Mouse (Mus musculus): ENCODE data around the gene Dusp12.

Gene Dusp12

DNA sequence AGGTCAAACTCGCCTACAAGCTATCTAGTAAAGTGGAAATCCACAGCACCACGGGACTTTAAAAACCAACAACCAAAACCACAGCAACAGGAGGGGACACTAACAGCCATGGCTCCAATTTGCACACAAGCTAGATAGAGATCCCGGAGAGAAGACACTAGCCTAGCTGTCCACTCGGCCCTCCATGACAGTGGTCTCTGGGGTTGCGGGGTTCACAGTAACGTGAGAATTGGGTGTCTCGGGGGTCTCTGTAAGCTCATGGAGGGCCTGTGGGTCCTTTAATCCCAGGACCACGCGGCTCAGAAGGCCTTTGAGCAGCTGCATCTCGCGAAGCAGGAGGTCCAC is 21.7 kb upstream of the Dusp12 start:
- POLR2A ChIA-PET, result interaction anchor here in 3 of 4 experiments (0.6 to 2.5 kb wide), 19 partner anchors 10 to 90 kb away, joined by 3 to 19 read pairs (median 4); partner anchors contain the start of gene Atf6 (in 1 of the 3)
- CTCF ChIA-PET, result interaction anchor here (0.6 to 3.8 kb wide), 11 partner anchors 12 to 846 kb away, joined by 3 to 21 read pairs (median 4); no protein-coding TSS in a partner anchor

DNA sequence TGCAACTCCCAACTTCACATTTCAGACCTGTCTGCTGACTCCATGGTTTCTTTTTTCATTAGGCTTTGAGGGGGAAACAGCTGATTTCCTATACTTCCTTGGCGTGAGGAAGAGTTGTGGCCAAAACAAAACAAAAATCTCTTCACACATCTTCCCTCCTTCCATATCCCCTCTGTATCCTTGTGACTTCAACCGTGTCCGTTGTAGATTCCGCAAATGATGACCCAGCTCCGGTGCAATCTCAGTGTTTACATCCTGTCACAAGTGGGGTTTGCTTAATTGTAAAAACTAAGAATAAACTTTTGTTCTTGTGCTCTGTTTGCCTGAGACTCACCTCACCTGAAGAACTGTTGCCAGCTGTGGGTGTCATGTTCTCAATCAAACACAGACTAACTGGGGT is 18.1 kb upstream of the Dusp12 start:
- POLR2A ChIA-PET, result interaction anchor here in 2 of 4 experiments (1.0 to 1.1 kb wide), 2 partner anchors 8 to 18 kb away, joined by 3 read pairs; partner anchors contain the start of gene Dusp12 (in 1 of the 2)
- CTCF ChIA-PET, result interaction anchor here in 1 of 4 experiments (3.8 kb wide), 1 partner anchor 90 kb away, joined by 71 read pairs; no protein-coding TSS in a partner anchor

DNA sequence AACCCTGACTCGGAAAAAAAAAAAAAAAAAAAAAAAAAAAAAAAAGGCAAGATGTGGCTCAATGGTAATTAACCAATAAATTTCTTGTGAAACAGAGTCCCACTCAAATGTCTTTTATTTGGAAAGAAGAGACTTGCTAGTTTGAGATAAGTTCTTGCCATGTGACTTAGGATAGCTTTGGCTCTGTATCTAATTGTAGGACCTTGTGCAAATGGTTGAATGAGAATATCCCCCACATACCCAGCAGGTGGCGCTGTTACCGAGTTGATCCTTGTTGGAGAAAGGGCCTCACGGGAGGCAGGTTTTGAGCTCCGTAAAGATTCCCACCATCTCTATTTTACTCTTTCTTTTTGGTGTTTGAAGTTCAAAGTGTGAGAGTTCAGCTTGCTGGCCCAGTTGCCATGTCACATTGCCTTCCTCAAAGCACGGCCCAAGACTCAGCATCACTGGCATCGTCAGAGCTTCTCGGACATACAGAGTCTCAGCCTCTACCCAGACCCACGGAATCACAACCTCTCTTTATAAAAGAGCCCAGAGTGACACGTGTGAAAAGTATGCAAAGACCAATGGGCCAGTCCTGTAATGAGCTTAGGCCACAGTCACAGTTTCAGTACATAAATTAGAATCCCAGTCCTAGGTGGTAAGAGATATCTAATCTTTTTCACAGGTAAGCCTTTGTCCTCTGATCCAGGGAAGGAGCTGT is 16.3 kb upstream of the Dusp12 start:
- ChIA-PET CTCF (interaction anchor here (0.6 to 3.8 kb wide), 93 partner anchors 8 to 601 kb away, joined by 3 to 71 read pairs (median 5); partner anchors contain the start of genes Dusp12 (in 3 of the 4), Gm26620 (in 3 of the 4), Atf6 (in 1 of the 4) and Fcrla (in 1 of the 4)), POLR2A (interaction anchor here (0.6 to 2.2 kb wide), 27 partner anchors 9 to 443 kb away, joined by 3 to 12 read pairs (median 5); partner anchors contain the start of genes Dusp12 (in 3 of the 4), Atf6 (in 2 of the 4), Gm26620 (in 2 of the 4) and Fcgr2b (in 1 of the 4))

DNA sequence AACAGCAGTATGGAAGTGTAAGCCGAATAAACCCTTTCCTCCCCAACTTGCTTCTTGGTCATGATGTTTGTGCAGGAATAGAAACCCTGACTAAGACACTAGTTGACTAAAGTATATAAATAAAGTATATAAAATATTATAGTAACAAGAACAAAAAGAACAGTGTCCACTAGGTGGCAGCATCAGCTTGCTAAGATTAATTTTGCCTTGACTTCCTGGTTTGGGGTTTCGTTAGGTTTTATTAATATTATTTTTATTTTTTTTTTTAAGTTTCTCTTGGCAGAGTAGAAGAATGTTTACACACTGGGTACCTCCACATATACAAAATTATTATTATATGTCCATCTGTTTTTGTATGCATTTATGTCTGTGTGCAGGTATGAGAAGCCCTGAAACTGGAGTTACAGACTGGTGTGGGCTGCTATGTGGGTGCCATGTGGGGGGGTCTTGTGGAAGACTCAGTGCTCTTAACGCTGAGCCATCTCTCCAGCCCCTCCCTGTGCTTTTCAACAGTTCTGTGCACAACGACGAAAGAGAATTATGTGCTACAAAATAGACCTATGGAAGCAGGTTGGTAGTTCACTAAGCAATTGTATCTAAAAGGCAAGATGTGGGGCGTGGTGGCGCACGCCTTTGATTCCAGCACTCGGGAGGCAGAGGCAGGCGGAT is 15.6 kb upstream of the Dusp12 start:
- CTCF ChIA-PET, result interaction anchor here (0.6 to 3.8 kb wide), 60 partner anchors 8 to 601 kb away, joined by 3 to 71 read pairs (median 5); partner anchors contain the start of genes Dusp12 (in 3 of the 4), Gm26620 (in 3 of the 4), Atf6 (in 1 of the 4) and Fcrla (in 1 of the 4)
- POLR2A ChIA-PET, result interaction anchor here in 3 of 4 experiments (0.6 to 2.2 kb wide), 17 partner anchors 9 to 188 kb away, joined by 3 to 12 read pairs (median 6); partner anchors contain the start of genes Dusp12 (in 3 of the 3), Atf6 (in 2 of the 3), Gm26620 (in 2 of the 3) and Fcgr2b (in 1 of the 3)

DNA sequence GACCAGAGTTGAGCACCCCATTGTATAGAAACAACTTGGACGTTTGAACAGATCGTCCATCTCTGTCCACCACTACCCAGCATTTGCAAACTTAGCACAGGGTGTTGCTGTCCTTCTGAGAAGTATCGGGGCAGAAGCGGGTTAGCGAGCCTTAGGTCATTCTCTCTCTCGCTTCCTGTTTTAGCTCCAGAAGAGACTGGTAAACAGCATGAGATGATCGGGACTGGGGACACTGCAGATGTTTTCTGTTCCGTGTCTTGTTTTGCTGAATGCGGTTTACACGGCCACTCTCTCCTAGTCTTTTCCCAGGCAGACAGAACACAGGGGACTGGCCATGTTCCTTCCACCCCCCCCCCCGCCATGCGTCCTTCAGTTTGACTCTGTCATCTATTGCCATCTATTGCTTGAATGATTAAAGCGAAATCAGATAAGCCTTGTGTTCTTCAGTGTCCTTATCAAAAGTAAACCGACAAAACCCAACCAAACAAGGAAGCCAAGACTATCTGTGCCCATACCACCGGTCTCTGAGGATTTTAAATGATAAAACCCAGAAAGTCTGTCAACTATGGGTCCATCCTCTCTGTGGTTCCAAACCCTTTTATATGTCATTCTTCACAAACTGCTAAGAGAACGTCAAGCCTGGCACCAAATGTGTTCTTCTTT is 13.2 kb upstream of the Dusp12 start:
- POLR2A ChIA-PET, result interaction anchor here in 3 of 4 experiments (0.9 to 16.8 kb wide), 6 partner anchors 10 to 100 kb away, joined by 3 to 329 read pairs (median 4); partner anchors contain the start of genes Dusp12 (in 2 of the 3), Atf6 (in 1 of the 3) and Gm26620 (in 1 of the 3)
- CTCF ChIA-PET, result interaction anchor here in 2 of 4 experiments (0.7 to 1.1 kb wide), 2 partner anchors 9 kb away, joined by 3 to 4 read pairs; no protein-coding TSS in a partner anchor

DNA sequence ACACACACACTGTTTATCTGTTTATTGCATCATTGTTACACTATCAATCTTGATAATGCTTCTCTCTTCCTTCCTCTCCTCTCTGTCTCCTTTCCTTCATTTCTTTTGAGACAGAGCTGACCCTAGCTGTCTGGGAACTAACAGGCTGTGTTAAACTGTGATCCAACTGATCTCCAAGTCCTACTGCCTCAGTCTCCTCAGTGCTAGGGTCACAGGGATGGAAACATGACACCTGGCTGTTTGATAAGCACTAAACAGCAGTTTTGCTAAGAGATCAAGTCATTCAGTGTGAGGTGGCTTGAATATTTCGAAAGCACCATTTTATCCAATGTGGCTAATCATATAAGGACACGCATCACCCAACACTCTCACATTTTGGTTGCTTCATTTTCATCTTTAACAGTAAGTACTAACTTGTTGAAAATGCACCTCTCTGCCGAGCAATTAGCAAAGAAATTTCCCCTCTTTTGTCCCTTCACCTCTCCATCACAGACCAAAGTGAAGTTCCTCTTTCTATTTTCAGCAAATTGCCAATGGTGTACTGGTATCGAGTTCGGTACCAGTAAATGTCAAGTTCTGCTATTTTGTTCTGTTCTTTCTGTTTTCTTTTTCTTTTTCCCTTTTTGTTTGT is 11.4 kb upstream of the Dusp12 start:
- ChIA-PET POLR2A (interaction anchor here in 3 of 4 experiments (0.6 to 16.8 kb wide), 10 partner anchors 9 to 1619 kb away, joined by 3 to 329 read pairs (median 4); partner anchors contain the start of genes Dusp12 (in 2 of the 3), Gm26620 (in 2 of the 3) and Atf6 (in 1 of the 3)), CTCF (interaction anchor here (0.6 to 2.2 kb wide), 6 partner anchors 100 to 342 kb away, joined by 3 to 19 read pairs (median 5); no protein-coding TSS in a partner anchor)

DNA sequence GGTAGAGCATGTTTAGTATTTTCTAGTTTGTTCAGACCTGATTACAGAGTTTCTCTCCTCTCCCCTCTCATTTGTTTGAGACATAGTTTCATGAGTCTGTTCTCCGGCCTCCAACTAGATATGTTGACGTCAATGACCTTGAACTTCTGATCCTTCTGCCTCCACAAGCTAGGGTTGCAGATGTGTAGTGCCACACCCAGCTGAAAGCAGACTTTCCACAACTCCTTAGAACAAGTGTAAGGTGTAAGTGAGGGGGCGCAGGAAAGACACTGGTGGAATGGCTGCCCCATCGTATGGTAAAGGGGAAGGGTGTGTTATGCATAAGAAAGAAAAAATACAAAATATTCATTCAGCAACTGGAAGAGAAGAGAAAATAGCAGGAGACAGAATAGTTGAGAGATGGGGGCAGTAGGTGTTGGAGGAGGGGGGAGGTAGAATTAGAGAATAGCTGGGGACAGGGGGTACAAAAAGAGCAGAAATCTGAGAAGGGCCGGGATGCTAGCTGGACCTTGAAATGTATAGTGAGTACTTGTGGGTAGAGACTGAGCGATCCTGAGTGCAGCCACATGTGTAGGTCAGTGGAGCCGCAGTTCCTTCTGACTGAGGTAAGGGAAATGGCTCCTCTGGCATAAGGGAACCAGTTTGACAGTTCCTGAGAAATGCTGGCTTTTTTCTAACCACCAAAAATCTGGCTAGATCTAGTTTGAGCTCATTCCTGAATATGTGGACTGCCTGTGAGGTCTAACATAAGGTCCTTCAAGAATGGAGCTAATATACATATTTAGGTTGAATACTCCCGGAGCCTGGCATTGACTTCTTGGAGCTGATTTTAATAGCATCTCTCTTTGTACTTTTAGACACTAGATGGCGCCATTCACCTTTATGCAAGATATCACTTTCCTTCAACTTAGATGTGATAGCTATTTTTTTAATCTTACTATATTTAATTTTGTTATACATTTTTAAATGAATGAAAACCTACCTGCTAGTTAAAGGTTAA is 9.6 kb upstream of the Dusp12 start:
- ChIA-PET CTCF (interaction anchor here (0.6 to 2.2 kb wide), 51 partner anchors 8 to 670 kb away, joined by 3 to 19 read pairs (median 3); partner anchors contain the start of genes Dusp12 (in 2 of the 4), Gm26620 (in 2 of the 4) and Klhdc9 (in 1 of the 4)), POLR2A (interaction anchor here (0.6 to 16.8 kb wide), 26 partner anchors 9 to 463 kb away, joined by 3 to 329 read pairs (median 4); partner anchors contain the start of genes Atf6 (in 3 of the 4), Dusp12 (in 2 of the 4), Gm26620 (in 2 of the 4) and B4galt3 (in 1 of the 4))

DNA sequence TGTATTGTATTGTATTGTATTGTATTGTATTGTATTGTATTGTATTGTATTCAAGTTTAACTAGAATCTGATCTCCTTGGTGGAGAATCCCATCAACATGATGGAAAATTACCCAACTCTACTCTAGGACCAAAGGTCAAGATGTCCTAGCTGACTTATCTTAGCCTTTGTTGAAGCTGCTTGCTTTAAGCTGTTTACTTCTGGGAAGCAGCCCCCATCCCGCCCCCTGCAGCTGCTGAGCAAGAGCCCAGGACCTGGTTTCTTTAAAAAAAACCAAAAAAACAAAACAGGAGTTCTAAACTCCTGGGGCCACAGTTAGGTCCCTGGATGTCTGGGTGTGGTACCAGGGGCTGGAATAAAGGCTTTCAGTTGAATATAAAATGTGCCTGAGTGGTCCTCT is 6.9 kb upstream of the Dusp12 start:
- ChIA-PET POLR2A (interaction anchor here (0.6 to 16.8 kb wide), 15 partner anchors 9 to 520 kb away, joined by 3 to 329 read pairs (median 3); partner anchors contain the start of gene Atf6 (in 1 of the 4)), CTCF (interaction anchor here in 2 of 4 experiments (0.6 to 4.0 kb wide), 6 partner anchors 9 to 110 kb away, joined by 3 to 20 read pairs (median 3); partner anchors contain the start of genes Atf6 (in 1 of the 2) and Fcrlb (in 1 of the 2))

DNA sequence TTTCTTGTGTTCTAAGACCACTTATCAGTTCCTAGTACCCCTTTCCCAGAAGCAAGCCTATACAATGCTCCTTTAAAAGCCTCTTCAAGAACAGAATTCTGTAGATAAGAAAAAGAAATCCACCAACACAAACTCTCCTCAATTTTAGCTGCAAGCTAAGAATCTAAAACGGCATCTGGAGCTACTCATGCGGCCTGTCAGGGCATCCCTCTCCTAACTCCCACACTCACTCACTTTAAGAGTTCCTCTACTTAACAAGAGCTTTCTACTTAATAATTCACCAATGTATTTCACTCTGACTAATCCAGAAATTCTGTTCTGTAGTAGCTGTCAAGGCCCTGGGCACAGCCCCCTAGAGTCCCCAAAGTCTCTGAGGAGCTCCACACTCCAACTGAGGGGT is 6.3 kb upstream of the Dusp12 start:
- ChIA-PET POLR2A (interaction anchor here (0.6 to 16.8 kb wide), 16 partner anchors 10 to 404 kb away, joined by 3 to 329 read pairs (median 4); partner anchors contain the start of genes Atf6 (in 2 of the 4) and B4galt3 (in 1 of the 4)), CTCF (interaction anchor here in 3 of 4 experiments (0.6 to 4.0 kb wide), 7 partner anchors 10 to 347 kb away, joined by 3 to 20 read pairs (median 3); partner anchors contain the start of genes Atf6 (in 1 of the 3) and Fcrlb (in 1 of the 3))

DNA sequence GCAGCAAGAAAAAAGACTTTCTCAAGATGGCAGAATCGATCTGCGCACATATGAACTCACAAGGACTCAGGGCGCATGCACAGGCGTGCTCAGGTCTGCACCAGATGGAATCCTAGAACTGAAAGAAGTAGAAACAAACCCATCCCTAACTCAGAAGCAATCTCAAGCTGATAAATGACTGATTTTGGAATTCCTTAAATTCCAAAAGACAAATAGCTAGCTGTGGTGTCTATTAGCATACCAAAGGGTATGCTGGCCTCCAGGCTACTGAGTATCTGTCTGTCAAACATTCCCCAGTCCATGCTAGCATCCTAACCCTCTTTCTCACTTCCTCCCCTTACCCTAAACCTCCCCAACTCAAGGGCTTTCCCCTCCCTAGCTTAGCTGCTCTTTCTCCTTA is 4.0 kb upstream of the Dusp12 start:
- CTCF ChIA-PET, result interaction anchor here in 3 of 4 experiments (0.5 to 4.0 kb wide), 4 partner anchors 9 to 125 kb away, joined by 3 to 20 read pairs (median 4); no protein-coding TSS in a partner anchor
- POLR2A ChIA-PET, result interaction anchor here (0.6 to 16.8 kb wide), 14 partner anchors 9 to 192 kb away, joined by 3 to 329 read pairs (median 4); partner anchors contain the start of genes Atf6 (in 3 of the 4) and Fcgr3 (in 1 of the 4)

DNA sequence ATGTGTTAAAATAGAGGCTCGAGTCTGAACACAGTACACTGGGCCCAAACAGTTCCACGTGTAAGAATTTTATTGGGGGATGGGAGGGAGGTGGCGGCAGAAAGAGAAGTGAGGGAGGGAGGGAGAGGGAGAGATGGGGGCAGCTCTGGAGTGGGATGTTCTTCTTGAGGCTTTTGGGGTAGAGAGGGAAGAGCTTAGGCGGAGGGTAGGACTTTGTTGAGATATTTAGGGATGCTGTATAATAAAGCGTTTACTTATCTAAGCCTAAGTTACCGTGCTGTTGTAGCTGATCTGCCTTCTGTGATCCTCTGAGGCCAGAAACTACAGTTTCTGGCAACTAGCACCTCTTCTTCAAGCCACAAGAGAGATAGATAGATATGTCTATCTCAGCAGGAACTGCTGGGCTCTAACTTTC is 711 bp upstream of the Dusp12 start:
- CTCF ChIA-PET, result interaction anchor here in 3 of 4 experiments (0.5 to 1.8 kb wide), 13 partner anchors 9 to 225 kb away, joined by 3 to 19 read pairs (median 5); partner anchors contain the start of gene Atf6 (in 1 of the 3)
- POLR2A ChIA-PET, result interaction anchor here (0.5 to 16.8 kb wide), 22 partner anchors 9 to 557 kb away, joined by 3 to 329 read pairs (median 5); partner anchors contain the start of genes Atf6 (in 4 of the 4) and B4galt3 (in 1 of the 4)

DNA sequence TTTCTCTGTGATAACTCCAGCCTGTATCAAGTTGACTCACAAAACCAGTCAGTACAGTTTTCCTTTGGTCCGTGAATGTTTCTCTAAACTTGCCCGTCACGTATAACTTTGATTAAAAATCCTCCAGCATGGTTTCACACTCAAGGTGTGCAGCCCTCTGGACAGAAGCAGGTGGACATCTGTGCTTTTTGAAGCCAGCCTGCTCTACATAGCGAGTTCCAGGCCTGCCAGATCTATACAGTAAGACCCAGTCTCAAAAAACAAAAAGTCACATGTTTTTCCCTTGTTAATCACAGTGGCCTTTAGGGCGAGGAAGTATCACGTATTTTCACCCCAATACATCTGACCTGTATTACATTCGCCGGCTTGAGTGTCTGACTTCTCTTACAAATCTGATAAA is 950 bp downstream of the Dusp12 start:
- ChIA-PET POLR2A (interaction anchor here in 3 of 4 experiments (0.7 to 16.8 kb wide), 7 partner anchors 11 to 54 kb away, joined by 3 to 329 read pairs (median 7); partner anchors contain the start of gene Atf6 (in 2 of the 3)), CTCF (interaction anchor here in 1 of 4 experiments (1.0 kb wide), 1 partner anchor 12 kb away, joined by 3 read pairs; no protein-coding TSS in a partner anchor)

DNA sequence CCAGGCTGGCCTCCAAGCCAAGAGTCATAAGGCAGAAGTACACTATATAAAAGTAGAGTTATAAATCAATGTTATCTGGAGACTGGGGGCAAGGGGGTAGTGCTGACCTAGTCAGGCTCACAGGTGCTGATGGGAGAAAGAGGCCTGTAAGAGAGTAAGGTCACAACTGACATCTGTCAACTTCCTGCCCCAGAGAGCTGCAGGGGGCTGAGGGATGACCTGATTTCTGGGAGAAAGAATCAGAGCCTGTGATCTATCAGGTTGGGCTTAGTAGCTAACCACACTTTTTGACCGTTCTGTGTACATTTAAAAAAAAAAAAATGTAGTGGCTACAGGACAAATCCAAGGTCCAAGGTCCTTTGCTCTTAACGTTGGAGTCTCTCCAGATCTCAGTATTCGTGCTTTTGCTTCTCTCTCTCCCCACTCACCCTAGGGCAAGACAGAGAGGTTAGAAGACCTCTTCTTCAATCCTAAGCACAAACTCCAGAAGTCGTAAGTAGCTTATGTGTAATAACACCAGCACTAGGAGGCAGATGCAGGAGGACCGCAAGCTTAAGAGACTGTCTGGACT is 2.3 kb downstream of the Dusp12 start:
- CTCF ChIA-PET, result interaction anchor here in 2 of 4 experiments (0.5 to 1.3 kb wide), 3 partner anchors 15 to 174 kb away, joined by 3 to 4 read pairs (median 4); no protein-coding TSS in a partner anchor
- POLR2A ChIA-PET, result interaction anchor here in 3 of 4 experiments (0.6 to 16.8 kb wide), 9 partner anchors 8 to 419 kb away, joined by 3 to 329 read pairs (median 4); partner anchors contain the start of gene Atf6 (in 1 of the 3)

DNA sequence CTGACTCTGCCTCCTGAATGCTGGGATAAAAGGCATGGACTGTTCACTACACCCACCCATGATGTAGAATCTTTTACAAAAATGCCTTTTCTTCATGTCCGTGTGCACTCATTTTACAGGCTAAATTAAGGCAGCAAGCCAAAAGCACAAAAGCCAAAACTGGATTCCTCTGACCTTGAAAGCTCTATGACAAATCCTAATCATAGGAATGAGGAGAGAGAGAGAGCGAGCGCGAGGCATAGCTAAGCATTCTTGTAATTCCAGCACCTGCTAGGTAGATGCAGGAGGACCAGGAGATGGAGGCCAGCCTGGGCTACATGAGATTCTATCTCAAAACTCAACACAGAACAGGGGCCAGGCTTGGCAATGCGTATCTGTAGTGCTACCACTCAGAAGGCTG is 8.4 kb downstream of the Dusp12 start:
- ChIA-PET CTCF (no interaction called here), POLR2A (interaction anchor here (0.8 to 17.0 kb wide), 8 partner anchors 8 to 179 kb away, joined by 3 to 329 read pairs (median 6); partner anchors contain the start of genes Atf6 (in 2 of the 4), Dusp12 (in 2 of the 4) and Gm26620 (in 2 of the 4))
